Mouse (Mus musculus): ENCODE data around the gene Orc5. TPM values are rescaled to one million over a fixed set of nuclear protein-coding genes. Genes with fewer than 3 reads are reported as not detected.

The Orc5 gene
- total RNA-seq (2014; fragmentation: Nextera tagmentation) (23.5 and 27.6 TPM in 2 replicates), total RNA-seq (2017) (29.4 and 32.6 TPM in 2 replicates)

DNA sequence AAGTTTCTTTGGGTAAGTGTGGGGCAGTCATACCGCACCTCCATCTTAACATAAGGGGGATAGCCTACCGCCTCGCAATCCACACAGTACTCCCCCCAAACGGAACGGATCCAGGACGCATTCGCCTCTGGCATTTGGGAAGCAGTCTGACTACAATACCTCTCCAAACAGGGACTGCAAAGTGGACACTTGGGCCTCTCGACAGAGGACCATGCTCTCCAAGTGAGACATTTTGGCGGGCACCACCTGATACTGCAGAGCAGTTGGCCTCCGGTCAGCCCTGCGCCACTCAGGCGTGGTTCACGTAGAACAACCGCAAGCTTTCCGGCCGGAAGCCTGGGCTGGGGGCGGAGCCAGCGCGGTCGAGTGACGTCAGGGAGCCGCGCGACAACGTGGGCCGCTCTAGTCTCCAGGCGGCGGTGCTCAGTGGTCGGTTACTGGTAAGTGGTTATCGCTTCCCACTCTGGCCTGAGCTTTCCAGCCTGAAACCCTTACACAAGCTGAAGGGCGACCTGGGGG lies at the start of gene Orc5:
Gene Orc5 (minus strand): TSS at position 397 of the 519 bp plus-strand sequence.
- ATAC-seq (replicated peaks; ENCODE audit: poor library complexity, severe bottlenecking): peak; percentile 95

DNA sequence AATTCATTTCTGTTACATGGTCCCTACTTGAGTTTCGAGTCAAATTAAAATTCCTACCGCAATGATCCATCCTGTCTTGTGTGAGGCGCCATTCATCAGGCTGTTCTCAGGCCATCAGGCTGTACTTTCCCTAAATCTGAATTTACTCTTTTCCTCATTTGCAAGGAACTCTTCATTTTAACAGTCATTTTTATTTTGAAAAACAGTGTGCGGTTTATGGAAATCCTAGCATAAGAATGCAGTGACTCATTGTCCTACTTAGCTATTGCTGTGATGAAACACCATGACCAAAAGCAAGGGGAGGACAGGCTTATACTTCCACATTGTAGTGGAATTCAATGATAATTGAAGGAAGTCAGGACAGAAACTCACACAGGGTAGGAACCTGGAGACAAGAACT lies 46.8 kb upstream of the Orc5 start:
- no peak for ATAC-seq (replicated peaks; ENCODE audit: poor library complexity, severe bottlenecking)

DNA sequence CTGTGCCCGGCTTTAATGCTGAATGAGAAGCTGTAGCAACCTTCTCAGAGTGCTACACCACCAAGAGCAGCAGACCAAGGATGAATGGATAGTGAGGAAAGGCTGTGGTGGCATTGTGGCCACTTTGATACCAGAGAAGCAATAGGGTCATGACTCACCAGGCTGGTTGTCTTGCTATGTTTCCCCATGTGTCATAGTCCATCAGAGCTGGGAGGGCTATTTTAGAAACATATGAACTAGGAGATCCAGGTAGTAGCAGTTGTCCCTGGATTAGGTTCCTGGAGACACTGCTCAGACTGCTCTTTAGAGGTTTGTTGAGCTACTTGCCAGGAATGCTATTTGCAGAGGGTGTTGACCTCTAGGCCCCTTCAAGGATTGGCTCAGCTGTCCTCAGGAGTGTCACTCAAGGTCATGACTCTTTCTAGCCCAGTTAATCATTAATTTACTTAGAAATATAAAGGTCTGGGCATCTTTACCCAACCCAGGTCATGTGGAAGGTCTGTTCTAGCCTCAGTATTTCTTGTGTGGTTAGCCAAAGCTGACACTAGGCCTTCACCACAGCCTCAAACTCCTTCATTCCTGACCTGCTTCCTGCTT lies 39.2 kb upstream of the Orc5 start:
- no peak for ATAC-seq (replicated peaks; ENCODE audit: poor library complexity, severe bottlenecking)

DNA sequence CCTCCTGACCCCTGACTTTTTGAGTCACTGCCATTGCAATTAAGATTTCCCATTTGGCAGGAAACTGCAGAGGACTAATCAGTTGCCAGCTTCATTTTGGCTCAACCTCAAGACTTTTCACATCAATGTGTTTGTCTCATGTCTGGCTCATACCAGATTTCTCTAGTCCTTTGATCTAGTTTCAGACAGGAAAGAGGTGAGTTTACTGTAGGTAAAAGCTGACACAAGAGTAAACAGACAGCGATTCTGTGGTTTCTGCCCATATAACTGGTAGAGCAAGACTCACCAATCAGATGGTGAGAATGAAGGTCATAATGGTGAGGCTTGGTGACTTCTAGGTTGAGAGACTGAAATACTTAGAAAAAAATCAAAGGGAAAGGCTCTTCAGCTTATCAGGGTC lies 37.3 kb upstream of the Orc5 start:
- ATAC-seq (replicated peaks; ENCODE audit: poor library complexity, severe bottlenecking): no peak

DNA sequence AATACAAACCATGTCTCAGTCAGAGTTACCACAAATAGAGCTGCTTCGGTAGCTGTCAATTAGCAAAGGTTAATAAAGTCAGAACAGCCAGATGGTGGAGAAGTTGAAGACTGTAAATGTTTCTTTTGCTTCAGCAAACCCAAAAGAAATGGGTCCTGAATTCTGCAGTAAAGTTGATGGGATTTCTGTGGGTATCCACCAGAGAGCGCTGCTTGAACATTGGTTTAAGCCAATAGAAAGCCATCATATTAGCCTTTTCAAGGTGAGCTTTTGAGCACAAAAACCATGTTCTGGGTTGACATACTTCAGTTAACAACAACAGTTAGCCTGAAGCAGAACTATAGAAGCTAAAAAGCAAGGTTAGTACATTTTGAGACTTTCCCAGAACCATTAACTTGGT lies 34.3 kb upstream of the Orc5 start:
- ATAC-seq (replicated peaks; ENCODE audit: poor library complexity, severe bottlenecking): no peak

DNA sequence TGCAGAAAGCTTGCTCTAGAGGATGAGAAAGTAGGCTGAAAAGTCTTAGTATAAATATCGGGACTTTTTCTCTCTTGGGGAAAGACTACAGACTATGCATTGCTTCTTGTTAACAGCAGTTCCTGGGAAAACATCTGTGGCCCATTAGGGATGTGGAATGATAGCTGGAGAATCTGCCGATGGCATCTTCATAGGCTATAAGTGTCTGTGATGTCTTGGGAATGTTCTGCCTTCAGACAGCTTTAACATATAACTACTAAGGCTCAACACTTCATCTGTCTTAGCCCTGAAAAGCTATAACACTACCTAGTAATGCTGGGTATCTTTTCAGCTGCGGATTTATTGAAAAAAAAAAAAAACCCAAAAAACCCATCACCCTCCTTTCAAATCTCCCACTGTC lies 27.8 kb upstream of the Orc5 start:
- ATAC-seq (replicated peaks; ENCODE audit: poor library complexity, severe bottlenecking): no peak

DNA sequence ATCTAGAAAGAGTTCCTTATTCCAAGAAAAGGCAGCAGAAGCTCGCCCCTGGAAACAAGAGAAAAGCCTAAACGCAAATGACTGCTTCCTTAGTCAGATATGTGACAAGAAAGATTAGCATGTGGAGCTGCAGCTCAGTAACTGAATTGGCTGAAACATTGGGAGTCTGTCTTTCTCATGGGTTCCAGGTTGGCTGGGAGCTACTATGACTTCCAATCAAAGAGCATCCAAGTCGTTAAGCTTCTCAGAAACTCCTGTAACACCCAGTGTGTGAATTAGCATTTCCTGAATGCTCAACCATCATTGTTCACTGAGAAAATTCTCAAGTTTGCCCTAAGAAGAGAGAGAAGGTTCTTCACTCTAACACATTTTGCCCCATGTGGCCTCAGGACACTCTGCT lies 24.5 kb upstream of the Orc5 start:
- no peak for ATAC-seq (replicated peaks; ENCODE audit: poor library complexity, severe bottlenecking)

DNA sequence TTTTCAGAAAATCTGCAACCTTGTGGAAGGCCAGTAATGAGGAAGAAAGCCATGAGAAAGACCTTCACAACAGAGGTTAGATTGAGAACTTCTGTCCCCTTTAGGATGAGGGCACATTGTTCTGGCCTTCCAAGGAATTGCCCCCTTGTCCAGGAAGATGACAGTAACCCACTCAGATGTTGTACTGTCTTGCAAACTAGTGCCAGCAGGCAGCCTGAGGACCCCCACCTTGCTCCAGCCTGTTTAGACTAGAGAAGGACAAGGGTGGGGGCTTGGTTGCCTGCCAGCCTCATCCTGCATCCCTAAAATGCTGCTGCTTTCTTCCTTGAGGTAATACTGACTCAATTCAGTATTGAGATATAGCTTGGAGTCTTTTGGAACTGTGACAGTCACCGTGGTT lies 23.9 kb upstream of the Orc5 start:
- no peak for ATAC-seq (replicated peaks; ENCODE audit: poor library complexity, severe bottlenecking)

DNA sequence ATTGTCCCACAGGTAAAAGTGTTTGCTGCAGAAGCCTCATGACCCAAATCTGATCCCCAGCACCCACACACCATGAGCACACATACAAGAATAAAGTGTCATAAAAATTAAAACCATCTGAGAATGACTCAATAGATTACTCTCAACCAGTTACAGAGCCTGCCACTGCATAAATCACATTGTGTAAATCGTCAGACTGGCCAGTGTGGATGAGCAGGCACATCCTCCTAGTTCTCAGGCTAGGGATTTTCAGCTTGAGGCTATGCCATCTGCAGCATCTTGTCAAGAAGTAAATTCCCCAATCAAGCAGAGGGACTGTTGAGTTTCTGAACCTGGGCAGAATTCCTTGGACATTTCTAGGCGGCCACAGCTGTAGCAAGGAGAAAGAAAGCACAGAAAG lies 23.5 kb upstream of the Orc5 start:
- no peak for ATAC-seq (replicated peaks; ENCODE audit: poor library complexity, severe bottlenecking)

DNA sequence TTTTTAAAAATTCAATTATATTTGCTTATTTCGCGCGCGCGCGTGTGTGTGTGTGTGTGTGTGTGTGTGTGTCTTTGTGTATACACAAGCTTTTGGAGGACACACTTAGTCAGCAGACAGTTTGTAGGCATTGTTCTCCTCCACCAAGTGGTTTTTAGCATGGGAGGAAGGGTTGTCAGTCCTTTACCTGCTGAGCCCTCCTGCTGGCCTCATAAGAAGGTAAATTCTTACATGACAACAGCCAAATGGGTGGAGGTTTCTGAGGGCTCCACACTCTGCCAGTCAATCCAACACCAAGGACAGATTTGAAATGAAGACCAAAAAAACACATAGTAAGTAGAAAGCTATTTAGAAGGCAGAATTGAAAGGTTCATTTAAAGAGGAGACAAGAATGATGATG lies 22.7 kb upstream of the Orc5 start:
- no peak for ATAC-seq (replicated peaks; ENCODE audit: poor library complexity, severe bottlenecking)

DNA sequence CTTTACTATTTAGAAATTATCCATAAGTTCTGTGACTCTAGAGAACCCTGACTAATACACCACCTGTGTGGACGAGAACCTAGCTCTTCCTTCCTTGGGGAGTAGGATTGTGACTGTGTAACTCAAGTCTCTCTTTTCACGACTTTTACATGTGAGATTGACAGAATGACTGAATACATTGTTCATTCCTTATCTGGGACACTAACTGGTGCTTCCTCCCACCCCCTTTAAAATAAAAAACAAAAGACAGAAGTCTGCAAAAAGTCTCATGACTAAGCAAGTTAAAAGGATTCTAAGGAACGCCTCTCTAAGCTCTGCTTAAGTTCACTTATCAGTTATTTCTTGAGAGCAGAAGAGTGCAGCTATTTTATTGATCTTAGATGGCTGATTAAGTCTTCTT lies 22.2 kb upstream of the Orc5 start:
- no peak for ATAC-seq (replicated peaks; ENCODE audit: poor library complexity, severe bottlenecking)

DNA sequence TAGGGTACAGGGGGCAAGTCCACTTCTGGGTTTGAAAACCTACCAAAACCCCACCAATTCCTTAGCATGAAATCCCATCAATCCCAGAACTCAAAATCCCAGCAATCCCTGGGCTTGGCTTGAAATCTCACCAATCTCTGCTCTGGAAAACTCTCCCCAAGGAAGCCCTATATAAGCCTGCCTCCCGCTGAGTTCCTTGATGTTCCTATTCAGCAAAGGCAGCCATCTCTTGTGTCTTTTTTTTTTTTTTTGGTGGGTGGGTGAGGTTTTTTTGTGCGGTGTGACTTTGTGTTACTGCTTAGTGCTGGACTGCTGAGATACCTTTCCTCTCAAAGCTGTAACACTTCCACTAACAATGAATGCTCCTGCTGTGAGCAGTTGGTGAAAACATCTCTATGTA lies 15.5 kb upstream of the Orc5 start:
- no peak for ATAC-seq (replicated peaks; ENCODE audit: poor library complexity, severe bottlenecking)

DNA sequence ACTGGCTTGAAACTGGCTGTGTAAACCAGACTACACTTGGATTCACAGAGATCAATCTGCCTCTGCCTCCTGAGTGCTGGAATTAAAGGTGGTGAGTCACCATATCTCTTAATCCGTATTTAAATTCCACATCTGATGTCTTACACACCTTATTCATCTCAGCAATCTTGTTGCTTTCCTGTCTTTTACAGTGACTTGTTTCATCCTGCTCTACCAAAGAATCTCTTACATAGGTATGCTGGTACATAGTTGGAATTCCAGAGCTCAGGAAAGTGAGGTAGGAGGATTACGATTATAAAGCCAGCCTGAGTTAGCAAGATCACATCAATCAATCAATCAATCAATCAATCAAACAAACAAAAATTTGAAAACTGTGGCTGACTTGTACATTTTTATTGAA lies 9.6 kb upstream of the Orc5 start:
- no peak for ATAC-seq (replicated peaks; ENCODE audit: poor library complexity, severe bottlenecking)

DNA sequence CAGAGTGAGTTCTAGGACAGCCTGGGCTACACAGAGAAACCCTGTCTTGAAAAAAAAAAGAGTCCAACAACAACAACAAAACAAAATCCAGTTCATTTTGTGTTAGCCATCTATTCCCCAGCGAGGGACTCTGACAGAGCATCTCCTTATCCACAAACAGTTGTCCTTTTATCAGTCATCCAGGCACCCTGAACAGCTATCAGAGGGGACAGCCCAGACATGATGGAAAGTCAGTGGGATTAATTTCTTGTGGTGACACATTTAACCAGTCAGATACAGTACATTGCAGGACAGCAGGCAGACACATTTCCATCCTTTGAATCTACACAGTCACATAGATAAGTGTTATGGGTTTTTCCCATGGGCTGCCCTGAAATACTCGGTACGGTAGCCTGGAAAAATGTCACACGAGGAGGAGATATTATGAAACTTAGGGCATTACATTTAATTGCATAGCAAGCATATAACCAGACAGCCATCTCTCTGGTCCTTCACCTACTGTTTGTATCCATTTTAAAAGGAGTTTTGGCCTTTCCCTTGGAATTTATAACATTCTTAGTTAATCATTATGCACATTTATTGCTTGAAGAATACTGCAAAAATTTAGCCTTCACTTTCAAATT lies 7.4 kb upstream of the Orc5 start:
- ATAC-seq (replicated peaks; ENCODE audit: poor library complexity, severe bottlenecking): no peak

DNA sequence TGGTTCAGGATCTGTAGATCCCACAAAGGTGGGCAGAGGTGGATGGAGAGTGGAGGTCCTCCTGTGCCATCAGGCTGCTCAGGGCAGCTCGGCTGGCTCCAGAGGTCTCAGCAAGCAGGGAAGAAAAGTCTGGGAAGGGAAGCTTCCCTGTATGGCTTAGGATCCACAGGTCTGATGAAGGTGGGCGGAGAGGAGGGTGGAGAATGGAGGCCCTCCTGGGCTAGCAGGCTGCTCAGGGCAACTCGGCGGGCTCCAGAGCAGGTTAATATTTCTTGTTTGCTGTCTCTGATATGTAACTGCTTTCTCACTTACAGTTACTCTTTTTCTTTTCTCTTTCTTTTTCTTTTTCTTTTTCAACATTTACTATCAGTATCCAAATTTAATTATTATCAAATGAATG lies 6.5 kb upstream of the Orc5 start:
- ATAC-seq (replicated peaks; ENCODE audit: poor library complexity, severe bottlenecking): no peak

DNA sequence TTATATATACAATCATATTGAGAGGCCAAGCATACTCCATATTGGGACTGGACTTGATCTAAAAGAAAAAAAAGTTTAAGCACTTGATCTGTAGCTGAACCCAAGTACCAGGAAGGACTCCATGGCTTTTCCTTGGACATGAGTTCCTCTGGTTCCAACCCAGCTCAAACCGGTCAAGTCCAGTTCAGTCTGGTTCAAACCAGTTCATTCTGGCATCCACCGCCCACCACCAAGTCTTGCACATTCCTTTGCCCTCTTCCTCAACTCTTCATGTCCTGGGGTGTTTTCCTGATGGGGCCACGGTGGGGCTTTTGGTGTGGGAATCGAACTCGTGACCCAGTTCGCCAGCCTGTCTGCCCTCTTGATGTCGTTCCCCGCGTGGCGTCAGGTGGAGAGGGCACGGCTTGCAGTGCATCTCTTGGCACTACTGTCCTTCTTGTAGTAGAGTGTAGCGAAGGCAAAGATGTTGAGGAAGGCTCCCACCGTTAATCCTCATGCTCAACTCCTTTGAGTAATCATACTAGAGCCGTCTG lies 2.1 kb upstream of the Orc5 start:
- no peak for ATAC-seq (replicated peaks; ENCODE audit: poor library complexity, severe bottlenecking)

DNA sequence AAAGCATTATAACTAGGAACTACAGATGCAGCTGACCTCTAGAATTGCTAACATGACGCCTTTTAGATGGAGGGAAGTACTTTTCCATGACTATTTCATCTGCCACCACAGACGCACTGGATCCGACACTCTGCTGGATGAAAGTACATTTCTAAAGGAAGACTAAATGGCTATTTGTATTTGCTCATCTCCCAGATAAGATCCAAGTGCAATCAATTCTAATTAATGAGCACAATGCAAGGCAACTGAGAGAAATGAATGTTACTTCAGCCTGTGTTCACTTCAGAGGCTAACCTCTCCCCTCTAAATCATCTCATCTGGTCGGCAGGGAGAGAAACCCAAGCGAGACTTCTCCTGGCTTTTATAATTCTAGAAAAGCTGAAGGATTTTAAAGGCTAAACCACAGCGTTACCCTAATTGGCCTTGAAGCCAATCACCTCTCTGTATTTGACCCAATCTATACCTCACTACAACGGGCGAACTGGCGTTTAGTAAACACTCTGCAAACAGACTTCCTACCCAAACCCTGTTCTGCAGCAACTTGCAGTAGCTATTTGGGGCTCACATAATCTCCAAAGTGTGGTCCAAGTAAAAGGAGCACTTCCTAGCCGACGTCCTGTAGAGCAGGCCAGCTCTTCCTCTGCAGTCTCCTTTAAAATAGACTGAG lies 730 bp downstream of the Orc5 start:
- peak; percentile 43 for ATAC-seq (replicated peaks; ENCODE audit: poor library complexity, severe bottlenecking)

DNA sequence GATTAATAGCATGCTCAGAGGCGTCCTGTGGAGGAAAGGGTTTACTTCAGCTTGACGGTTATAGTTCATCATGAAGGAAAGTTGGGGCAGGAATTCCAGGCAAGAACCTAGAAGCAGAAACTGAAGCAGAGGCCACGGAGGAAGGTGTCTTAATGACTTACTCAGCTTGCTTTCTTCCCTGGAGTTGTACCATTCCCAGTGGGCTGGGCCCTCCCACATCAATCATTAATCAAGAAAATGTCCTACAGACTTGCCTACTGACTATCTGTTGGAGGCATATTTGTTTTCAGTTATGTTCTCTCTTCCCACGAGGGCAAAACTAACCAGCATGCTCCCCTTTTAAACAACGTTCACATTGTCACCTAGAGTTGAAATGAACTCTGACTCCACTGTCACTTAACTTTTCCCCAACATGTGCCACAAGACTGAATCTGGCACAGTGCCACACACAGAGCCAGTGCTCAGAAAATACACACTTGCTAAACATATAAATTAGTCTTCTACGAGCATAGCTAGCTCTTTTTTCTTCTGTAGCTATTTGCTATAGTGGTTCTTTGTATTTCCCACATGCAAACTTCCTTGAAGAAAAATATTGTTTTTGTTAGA lies 1.6 kb downstream of the Orc5 start:
- ATAC-seq (replicated peaks; ENCODE audit: poor library complexity, severe bottlenecking): no peak

DNA sequence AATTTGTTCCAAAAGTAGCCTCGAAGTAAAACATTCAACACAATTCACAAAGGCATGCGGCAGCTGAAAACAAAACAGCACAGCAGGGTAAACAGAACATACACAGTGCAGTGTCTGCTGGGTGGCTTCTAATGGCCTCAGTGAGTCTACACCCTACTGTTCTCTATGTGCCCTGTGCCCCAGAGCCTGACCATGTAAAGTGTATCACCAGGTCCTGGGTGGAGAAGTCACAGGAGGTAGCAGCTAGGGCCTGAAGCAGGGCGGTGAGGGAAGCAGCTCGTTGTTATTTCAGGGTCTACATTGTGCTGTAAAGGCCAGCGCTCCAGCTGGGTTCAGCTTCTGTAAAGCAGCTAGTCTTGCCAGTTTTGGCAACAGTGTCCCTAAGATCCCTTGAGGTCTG lies 3.7 kb downstream of the Orc5 start:
- ATAC-seq (replicated peaks; ENCODE audit: poor library complexity, severe bottlenecking): no peak

DNA sequence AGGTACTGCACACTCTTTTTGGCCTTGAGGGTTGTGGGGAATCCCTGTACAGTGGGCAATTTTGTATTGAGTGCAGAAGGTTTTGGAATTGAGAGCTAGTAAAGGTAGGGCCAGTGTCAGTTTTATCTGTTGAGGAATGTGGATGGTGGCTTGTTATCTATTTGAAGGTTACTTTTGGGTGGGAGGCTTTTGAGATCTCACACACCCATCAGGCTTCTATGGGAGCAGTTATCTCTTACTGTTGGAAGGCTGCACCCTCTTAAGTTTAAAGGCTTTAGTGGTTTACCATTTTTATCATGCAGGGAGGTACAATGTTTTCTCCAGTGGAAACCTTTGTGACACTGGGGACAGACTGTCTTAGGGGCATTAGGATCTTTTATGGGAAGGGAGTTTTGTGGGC lies 4.9 kb downstream of the Orc5 start:
- ATAC-seq (replicated peaks; ENCODE audit: poor library complexity, severe bottlenecking): no peak

DNA sequence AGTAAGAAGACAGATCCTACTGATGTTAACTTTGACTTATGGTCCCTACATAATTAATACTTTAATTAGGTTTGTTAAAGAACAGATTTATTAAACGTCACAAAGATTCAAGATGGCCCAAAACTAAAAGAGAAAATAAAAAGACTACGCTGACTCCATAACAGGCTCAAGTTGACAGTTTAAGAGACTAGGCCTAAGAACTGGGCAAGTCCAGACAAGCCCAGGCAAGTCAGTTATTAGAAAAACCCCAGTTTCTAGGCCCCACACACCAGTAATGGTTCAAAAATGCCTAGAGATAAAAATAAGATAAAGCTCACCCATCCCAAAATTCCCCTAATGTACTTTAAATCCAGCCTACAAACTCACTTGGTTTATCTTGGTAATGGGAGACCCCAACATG lies 7.6 kb downstream of the Orc5 start:
- no peak for ATAC-seq (replicated peaks; ENCODE audit: poor library complexity, severe bottlenecking)
